Mouse (Mus musculus) E14TG2a.4 (cell line): ENCODE results near the gene Relch.

Source experiments
- CTCF ChIP-seq: conservative IDR thresholded peaks from 2 replicates; pipeline ENCODE4 v1.5.1; 2014; ENCODE audit warnings: low read length
- NANOG ChIP-seq: IDR thresholded peaks from 2 replicates; pipeline ENCODE4 v1.6.1; 2014; ENCODE audit warnings: borderline replicate concordance, low read length, mixed read lengths
- POU5F1 ChIP-seq: IDR thresholded peaks from 2 replicates; pipeline ENCODE4 v1.6.1; 2014; ENCODE audit warnings: low read length, borderline replicate concordance

- TF ChIP-seq CTCF: no peak
- no peak for TF ChIP-seq POU5F1
- TF ChIP-seq NANOG: no peak
Measured at GRCm38 (mm10) chr1:105786731-105787357, 123.2 kb downstream of the Relch start.
